ENCODE assay signal across 14 mouse cellular contexts in genomic region chr8:107815775-107816174, GRCm38 (mm10).
DNase-seq lines count a peak whose midpoint lies in the region; ATAC-seq and TF ChIP-seq lines count a peak whose summit lies in the region.
"Had no signal": no experiment of that assay in that cellular context is flagged by ENCODE, and none has a peak within 500 bp of the region (broad histone marks: within the 10 kb centered on the region; RNA-seq: fewer than 3 reads in every experiment).

No protein-coding gene starts in this region.

- no peaks in the 10 kb centered on the region for H3K36me3 ChIP-seq in forebrain, embryonic 14.5 days (ENCODE audit: control insufficient read depth, insufficient read depth, low read length)
- no peaks in the 10 kb centered on the region for H3K36me3 ChIP-seq in forebrain, embryonic 10.5 days (replicated peaks)
- H3K36me3 ChIP-seq in liver, postnatal 0 days (replicated peaks; ENCODE audit: insufficient read depth, low read length) = no peaks in the 10 kb centered on the region
- no peaks in the 10 kb centered on the region for H3K36me3 ChIP-seq in liver, embryonic 11.5 days (ENCODE audit: control insufficient read depth, insufficient read depth, low read length)
- H3K36me3 ChIP-seq in MEL (ENCODE audit: control insufficient read depth in 1 of 2, insufficient read depth in 2 of 2, low read length in 2 of 2) = no peaks in the 10 kb centered on the region
- no peaks in the 10 kb centered on the region for H3K36me3 ChIP-seq in limb, embryonic 13.5 days
- H3K36me3 ChIP-seq: intestine, embryonic 15.5 days had no signal

- 0 out of 2 replicates have a peak overlapping the region, but pooled peaks have one; percentile 39 for H3K27ac ChIP-seq in forebrain, embryonic 14.5 days (ENCODE audit: low read depth, low read length)
- no peak overlapping the region for H3K27ac ChIP-seq in forebrain, embryonic 10.5 days
- no peak overlapping the region for H3K27ac ChIP-seq in liver, postnatal 0 days (ENCODE audit: low read depth)
- no peak overlapping the region for H3K27ac ChIP-seq in liver, embryonic 11.5 days (ENCODE audit: low read depth, low read length)
- H3K27ac ChIP-seq in MEL (ENCODE audit: control insufficient read depth, low read depth, low read length) = no peak overlapping the region
- H3K27ac ChIP-seq in limb, embryonic 13.5 days = peak overlapping the region; percentile 58; the same call in 1 of the 2 replicates
- H3K27ac ChIP-seq: intestine, embryonic 15.5 days; liver, embryonic 14.5 days had no signal

- H3K27me3 ChIP-seq in forebrain, embryonic 14.5 days (replicated peaks; ENCODE audit: control insufficient read depth, insufficient read depth, low read length) = 0 out of 2 replicates have a peak, but pooled peaks cover 3% of the 10 kb centered on the region
- H3K27me3 ChIP-seq in forebrain, embryonic 10.5 days (ENCODE audit: poor library complexity, severe bottlenecking) = peaks cover 13% of the 10 kb centered on the region; the same call in 1 of the 2 replicates
- H3K27me3 ChIP-seq in liver, postnatal 0 days (ENCODE audit: insufficient read depth, low read length) = no peaks in the 10 kb centered on the region
- H3K27me3 ChIP-seq in liver, embryonic 11.5 days (replicated peaks; ENCODE audit: control insufficient read depth, insufficient read depth, low read length) = no peaks in the 10 kb centered on the region
- H3K27me3 ChIP-seq in MEL (ENCODE audit: control insufficient read depth in 1 of 2, insufficient read depth in 2 of 2, low read length in 2 of 2) = no peaks in the 10 kb centered on the region
- peaks cover 5% of the 10 kb centered on the region; the same call in 1 of the 2 replicates for H3K27me3 ChIP-seq in limb, embryonic 13.5 days
- H3K27me3 ChIP-seq: intestine, embryonic 15.5 days had no signal

- peak; percentile 6 for TF ChIP-seq RAD21 in MEL (IDR thresholded peaks at IDR 0.05; ENCODE audit: low read depth, low read length)

- TF ChIP-seq POLR2A in MEL (IDR thresholded peaks at IDR 0.05; ENCODE audit: control insufficient read depth in 1 of 2, insufficient read depth in 1 of 2, low read depth in 1 of 2, low read length in 2 of 2, poor library complexity in 1 of 2) = no peak

- peaks cover 13% of the 10 kb centered on the region for H3K4me1 ChIP-seq in forebrain, embryonic 14.5 days (ENCODE audit: control insufficient read depth, insufficient read depth, low read length)
- H3K4me1 ChIP-seq in forebrain, embryonic 10.5 days = peaks cover 43% of the 10 kb centered on the region
- no peaks in the 10 kb centered on the region for H3K4me1 ChIP-seq in liver, postnatal 0 days (ENCODE audit: insufficient read depth)
- no peaks in the 10 kb centered on the region for H3K4me1 ChIP-seq in liver, embryonic 11.5 days (replicated peaks; ENCODE audit: control insufficient read depth, insufficient read depth, low read length)
- no peaks in the 10 kb centered on the region for H3K4me1 ChIP-seq in MEL (ENCODE audit: control insufficient read depth in 1 of 2, insufficient read depth in 2 of 2, low read length in 2 of 2)
- peaks cover 56% of the 10 kb centered on the region for H3K4me1 ChIP-seq in limb, embryonic 13.5 days

- no peaks in the 10 kb centered on the region for H3K79me2 ChIP-seq in MEL (ENCODE audit: control insufficient read depth, insufficient read depth, low read length, poor library complexity)

- H3K4me2 ChIP-seq in forebrain, embryonic 14.5 days (ENCODE audit: low read length) = no peak overlapping the region
- no peak overlapping the region for H3K4me2 ChIP-seq in liver, postnatal 0 days (ENCODE audit: low read depth, low read length)
- no peak overlapping the region for H3K4me2 ChIP-seq in liver, embryonic 11.5 days
- H3K4me2 ChIP-seq in limb, embryonic 13.5 days (replicated peaks) = no peak overlapping the region
- H3K4me2 ChIP-seq: heart, embryonic 11.5 days; intestine, embryonic 15.5 days had no signal

- H3K9ac ChIP-seq in forebrain, embryonic 14.5 days (ENCODE audit: low read length) = no peak overlapping the region
- no peak overlapping the region for H3K9ac ChIP-seq in liver, postnatal 0 days (replicated peaks)
- no peak overlapping the region for H3K9ac ChIP-seq in liver, embryonic 11.5 days (ENCODE audit: low read depth, low read length)
- H3K9ac ChIP-seq in MEL (ENCODE audit: control insufficient read depth, low read depth, low read length, poor library complexity, severe bottlenecking) = no peak overlapping the region
- no peak overlapping the region for H3K9ac ChIP-seq in limb, embryonic 13.5 days
- H3K9ac ChIP-seq: intestine, embryonic 15.5 days; liver, embryonic 14.5 days had no signal

- peak; percentile 26; the same call in 1 of the 2 replicates for TF ChIP-seq CTCF in liver, postnatal 0 days (IDR thresholded peaks at IDR 0.05; ENCODE audit: low read depth)
- TF ChIP-seq CTCF in MEL (IDR thresholded peaks at IDR 0.05 in 2 of 3, conservative IDR thresholded peaks at IDR 0.05 in 1 of 3; ENCODE audit: control insufficient read depth in 1 of 3, insufficient read depth in 1 of 3, low read depth in 2 of 3, low read length in 3 of 3, poor library complexity in 1 of 3, severe bottlenecking in 1 of 3) = peak in 1 of 3 experiments; percentile 5; a peak in 1 of 6 replicates

- H3K4me3 ChIP-seq in forebrain, embryonic 14.5 days (ENCODE audit: low read depth, low read length) = no peak overlapping the region
- H3K4me3 ChIP-seq in forebrain, embryonic 10.5 days = no peak overlapping the region
- no peak overlapping the region for H3K4me3 ChIP-seq in liver, postnatal 0 days (ENCODE audit: low read depth, low read length)
- H3K4me3 ChIP-seq in liver, embryonic 11.5 days (ENCODE audit: low read depth, low read length) = no peak overlapping the region
- H3K4me3 ChIP-seq in MEL (ENCODE audit: control insufficient read depth in 1 of 2, insufficient read depth in 1 of 2, low read depth in 2 of 2, low read length in 2 of 2) = no peak overlapping the region
- H3K4me3 ChIP-seq in limb, embryonic 13.5 days = no peak overlapping the region
- H3K4me3 ChIP-seq: intestine, embryonic 15.5 days; myocyte had no signal

- peak; percentile 74 for DNase-seq in forebrain, embryonic 14.5 days (ENCODE audit: low spot score)
- DNase-seq in forebrain, embryonic 10.5 days (ENCODE audit: extremely low spot score, low spot score) = no peak
- DNase-seq in liver, postnatal 0 days = no peak
- DNase-seq in liver, embryonic 11.5 days (ENCODE audit: low spot score) = no peak
- no peak for DNase-seq in MEL (ENCODE audit: low read depth, low spot score)
- DNase-seq in natural killer cell, adult 2 months (ENCODE audit: low spot score in 2 of 2) = no peak
- DNase-seq: adrenal gland, postnatal 25 days; right cerebral cortex, postnatal 14 days had no signal

- 35% methylated on average over 3 of the region's 3 CpGs for WGBS in forebrain, embryonic 14.5 days
- WGBS in forebrain, embryonic 10.5 days = 32% methylated on average over 3 of the region's 3 CpGs
- WGBS in liver, postnatal 0 days (ENCODE audit: insufficient replicate concordance) = 27% methylated on average over 3 of the region's 3 CpGs
- 32% methylated on average over 3 of the region's 3 CpGs for WGBS in liver, embryonic 11.5 days
- 23% methylated on average over 3 of the region's 3 CpGs for WGBS in limb, embryonic 13.5 days

- H3K9me3 ChIP-seq in forebrain, embryonic 14.5 days (replicated peaks; ENCODE audit: control insufficient read depth, low read length) = no peaks in the 10 kb centered on the region
- no peaks in the 10 kb centered on the region for H3K9me3 ChIP-seq in forebrain, embryonic 10.5 days
- H3K9me3 ChIP-seq in liver, postnatal 0 days (ENCODE audit: low read length) = no peaks in the 10 kb centered on the region
- no peaks in the 10 kb centered on the region for H3K9me3 ChIP-seq in liver, embryonic 11.5 days (ENCODE audit: control insufficient read depth, low read length)
- H3K9me3 ChIP-seq in MEL (replicated peaks; ENCODE audit: insufficient read depth, low read length) = no peaks in the 10 kb centered on the region
- no peaks in the 10 kb centered on the region for H3K9me3 ChIP-seq in limb, embryonic 13.5 days
- H3K9me3 ChIP-seq: intestine, embryonic 15.5 days had no signal

- ATAC-seq in forebrain, embryonic 14.5 days = no peak
- no peak for ATAC-seq in liver, postnatal 0 days
- no peak for ATAC-seq in liver, embryonic 11.5 days (replicated peaks; ENCODE audit: low FRiP score)
- no peak for ATAC-seq in limb, embryonic 13.5 days (ENCODE audit: low FRiP score, low read depth)
- no peak for ATAC-seq in erythroblast, adult 5-6 weeks (replicated peaks; ENCODE audit: low FRiP score, poor library complexity, severe bottlenecking)
- ATAC-seq: intestine, embryonic 15.5 days had no signal

- TF ChIP-seq EP300 in liver, postnatal 0 days (IDR thresholded peaks at IDR 0.05; ENCODE audit: low read depth) = no peak
- TF ChIP-seq EP300 in MEL (IDR thresholded peaks at IDR 0.05; ENCODE audit: low read depth in 1 of 2, low read length in 2 of 2) = no peak

TF ChIP-seq in MEL, 35 proteins besides CTCF, POLR2A, EP300 and RAD21:
- no peak for TF ChIP-seq POLR2AphosphoS2 (IDR thresholded peaks at IDR 0.05; ENCODE audit: low read length)
- no peak for TF ChIP-seq USF2 (IDR thresholded peaks at IDR 0.05; ENCODE audit: borderline replicate concordance in 1 of 2, insufficient read depth in 1 of 2, low read depth in 1 of 2, low read length in 2 of 2)
- TF ChIP-seq POLR2AphosphoS5 (IDR thresholded peaks at IDR 0.05; ENCODE audit: borderline replicate concordance, low read depth, low read length) = no peak
- TF ChIP-seq GATA1 (IDR thresholded peaks at IDR 0.05; ENCODE audit: low read depth, low read length) = no peak
- peak; percentile 45 for TF ChIP-seq ZNF384 (IDR thresholded peaks at IDR 0.05; ENCODE audit: low read depth, low read length)
- no peak for TF ChIP-seq MAZ (IDR thresholded peaks at IDR 0.05; ENCODE audit: low read depth, low read length)
TF ChIP-seq in MEL: peak in this region for 1.

Comparison
In these comparisons a context has a peak if more than half of its experiments do, and no peak if none do; other contexts are left out.
1. H3K27ac ChIP-seq: peak in forebrain, embryonic 14.5 days (single experiment) and limb, embryonic 13.5 days (single experiment); none in forebrain, embryonic 10.5 days (single experiment), liver, postnatal 0 days (single experiment), liver, embryonic 11.5 days (single experiment) and MEL (single experiment).